Mouse (Mus musculus): Measurements from ENCODE around the gene Morn4.

DNA sequence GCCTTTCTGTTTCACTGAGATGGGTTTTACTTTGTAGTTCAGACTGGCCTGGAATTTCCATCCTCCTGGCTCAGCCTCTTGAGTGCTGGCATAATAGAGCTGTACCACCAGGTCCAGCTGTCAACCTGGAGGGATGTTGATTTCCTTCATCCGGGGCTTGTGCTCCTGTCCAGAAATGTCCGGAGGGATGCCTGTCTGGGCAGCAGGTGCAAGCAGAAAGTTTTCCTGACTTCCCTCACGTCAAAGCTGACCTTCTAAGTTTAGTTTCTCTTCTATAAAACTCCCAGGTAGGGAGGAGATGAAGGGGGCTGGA lies 44.1 kb upstream of the Morn4 start:
- TF ChIP-seq CTCF (IDR thresholded peaks at IDR 0.05; ENCODE audit: control insufficient read depth, insufficient read depth, insufficient replicate concordance, low read depth, low read length) (no peak), POLR2A (IDR thresholded peaks at IDR 0.05; ENCODE audit: control insufficient read depth, low read depth, low read length) (no peak)

All from testis, adult 2 months (tissue).